Mouse (Mus musculus) cortical plate, adult 2 months (tissue): ENCODE measurements around the gene Dpagt1. TPM values are rescaled to one million over a fixed set of nuclear protein-coding genes. Genes with fewer than 3 reads are reported as not detected.
"Not testable (repeated sequence)": the region's sequence is repeated elsewhere in the genome, so short reads cannot be mapped to it uniquely, and the experiment has no call there.

Experiments
- H3K27ac ChIP-seq: fragments of 200-500 bp; 2 replicates; pipeline ENCODE4 v1.5.1; 2012; ENCODE audit warnings: low read length, control low read depth, inconsistent platforms; ENCODE audit not compliant: insufficient read depth
- H3K4me1 ChIP-seq: fragments of 200-500 bp; 2 replicates; pipeline ENCODE4 v1.6.1; 2011; ENCODE audit warnings: low read length; ENCODE audit not compliant: control insufficient read depth, insufficient read depth
- H3K4me3 ChIP-seq: fragments of 200-500 bp; 2 replicates; pipeline ENCODE4 v1.5.1; 2011; ENCODE audit warnings: mild to moderate bottlenecking, low read length, control low read depth; ENCODE audit not compliant: insufficient read depth
- CTCF ChIP-seq: fragments of 200-500 bp; IDR thresholded peaks from 2 replicates; pipeline ENCODE4 v1.5.1; 2011; ENCODE audit warnings: mild to moderate bottlenecking, control low read depth, low read length; ENCODE audit not compliant: insufficient read depth; ENCODE audit errors: extremely low read depth
- POLR2A ChIP-seq: fragments of 200-500 bp; IDR thresholded peaks from 2 replicates; pipeline ENCODE4 v1.6.1; 2011; ENCODE audit warnings: mild to moderate bottlenecking, low read length, control low read depth; ENCODE audit not compliant: insufficient read depth; ENCODE audit errors: extremely low read depth
- polyA plus RNA-seq: library from polyadenylated mRNA; depleted of rRNA; stranded (reverse); fragments of >200 nt; gene quantifications from 2 replicates; pipeline ENCODE4 v1.2.3, GENCODE M21; 2012

Gene Dpagt1
- polyA plus RNA-seq, 1 experiment = 19.3 TPM

DNA sequence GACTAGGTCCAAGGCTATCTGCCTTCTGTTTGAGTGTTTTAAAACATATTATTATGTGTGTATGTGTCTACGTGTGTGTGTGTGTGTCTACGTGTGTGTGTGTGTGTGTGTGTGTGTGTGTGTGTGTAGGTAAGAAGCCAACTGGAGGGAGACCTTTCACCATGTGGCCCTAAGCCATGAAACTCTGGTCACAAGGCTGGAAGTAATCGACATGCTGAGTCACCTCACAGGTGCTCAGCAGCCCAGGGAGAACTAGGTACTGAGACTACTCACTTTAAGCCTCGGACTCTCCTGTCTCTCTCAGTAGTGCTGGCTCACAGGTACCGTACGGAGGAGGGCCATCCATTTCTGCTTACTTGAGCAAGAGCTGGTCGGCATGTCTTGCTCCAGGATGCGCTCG is 21.3 kb downstream of the Dpagt1 start:
- Histone ChIP-seq H3K4me1 (no peaks in the 10 kb centered on the region; the same call in 1 of the 2 replicates), H3K27ac (no peak overlapping the region), H3K4me3 (no peak overlapping the region)
- TF ChIP-seq POLR2A (no peak), CTCF (no peak)

DNA sequence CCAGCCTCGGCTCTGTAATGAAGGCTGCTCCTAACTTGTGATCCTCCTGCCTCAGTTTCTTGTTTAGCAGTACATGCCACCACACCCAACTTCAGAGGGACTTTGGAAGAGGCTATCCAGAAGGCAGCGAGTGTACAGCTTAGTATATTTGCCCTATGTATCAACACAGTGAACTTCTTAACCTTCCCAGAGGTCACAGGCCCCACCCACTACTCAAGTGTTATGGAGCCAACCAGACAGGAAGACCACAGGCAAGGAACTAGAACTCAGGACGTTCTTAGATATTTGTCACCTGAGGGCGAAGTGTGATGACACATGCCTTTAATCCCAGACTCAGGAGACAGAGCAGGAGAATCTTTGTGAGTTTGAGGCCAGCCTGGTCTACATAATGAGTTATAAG is 21.8 kb downstream of the Dpagt1 start:
- H3K4me1 ChIP-seq = no peaks in the 10 kb centered on the region; the same call in 1 of the 2 replicates
- H3K4me3 ChIP-seq = no peak overlapping the region
- no peak for TF ChIP-seq POLR2A
- no peak for TF ChIP-seq CTCF
- H3K27ac ChIP-seq = no peak overlapping the region

DNA sequence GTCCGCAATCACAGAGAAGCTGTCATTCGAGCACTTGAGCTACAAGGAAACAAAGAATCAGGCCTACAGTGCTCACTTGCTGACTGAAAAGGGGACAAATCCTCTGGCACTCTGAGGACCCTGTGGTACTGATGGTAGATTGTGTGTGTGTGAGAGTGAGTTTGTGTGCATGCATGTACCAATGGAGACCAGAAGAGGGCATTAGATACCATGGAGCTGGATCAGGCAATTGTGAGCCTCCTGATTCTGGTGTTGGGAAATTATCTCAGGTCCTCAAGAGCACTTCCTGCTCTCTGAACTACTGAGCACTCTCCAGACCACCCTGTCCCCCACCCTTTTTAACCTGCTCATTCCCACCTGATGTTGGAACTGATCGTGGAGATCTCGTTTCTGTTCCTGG is 22.7 kb downstream of the Dpagt1 start:
- H3K27ac ChIP-seq = no peak overlapping the region
- TF ChIP-seq CTCF = no peak
- H3K4me1 ChIP-seq = no peaks in the 10 kb centered on the region; the same call in 1 of the 2 replicates
- no peak overlapping the region for H3K4me3 ChIP-seq

DNA sequence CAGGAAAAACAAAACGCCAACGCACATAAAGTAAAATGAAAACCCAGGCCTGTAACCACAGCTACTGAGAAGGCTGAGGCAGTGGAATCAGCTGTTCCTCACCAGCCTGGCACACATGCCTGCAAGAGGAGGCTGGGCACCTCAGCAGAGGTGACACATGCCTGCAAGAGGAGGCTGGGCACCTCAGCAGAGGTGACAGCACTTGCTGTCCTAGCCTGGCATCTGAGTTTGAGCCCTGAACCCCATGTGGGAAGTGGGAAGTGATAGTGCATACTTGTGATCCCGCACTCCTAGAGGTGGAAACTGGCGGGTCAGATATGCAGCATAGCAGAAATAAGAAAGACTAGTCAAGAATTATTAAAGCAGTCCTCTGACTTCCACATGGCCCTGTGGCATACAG is 25.6 kb downstream of the Dpagt1 start:
- Histone ChIP-seq H3K4me1 (no peaks in the 10 kb centered on the region; the same call in 1 of the 2 replicates), H3K27ac (no peak overlapping the region), H3K4me3 (no peak overlapping the region)
- no peak for TF ChIP-seq POLR2A
- no peak for TF ChIP-seq CTCF

DNA sequence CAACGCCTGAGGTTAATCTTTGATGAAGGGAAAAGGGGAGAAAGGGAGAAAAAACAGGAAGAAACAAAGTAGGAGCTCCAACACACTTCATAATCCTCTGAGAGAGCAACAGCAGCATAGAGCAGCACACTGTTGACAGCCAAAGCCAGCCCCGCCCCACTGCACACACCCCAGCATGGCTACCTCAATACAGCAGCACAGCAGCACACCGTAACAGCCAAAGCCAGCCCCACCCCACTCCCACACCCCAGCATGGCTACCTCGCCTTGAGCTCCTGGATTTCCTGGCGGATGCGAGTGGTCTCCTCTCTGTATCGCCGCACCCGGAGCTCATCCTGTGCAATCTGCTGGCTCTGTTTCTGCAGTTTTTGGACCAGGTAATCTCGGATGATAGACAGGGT is 26.5 kb downstream of the Dpagt1 start:
- Histone ChIP-seq H3K4me1 (no peaks in the 10 kb centered on the region; the same call in 1 of the 2 replicates), H3K27ac (no peak overlapping the region), H3K4me3 (no peak overlapping the region)
- TF ChIP-seq CTCF = no peak
- no peak for TF ChIP-seq POLR2A

DNA sequence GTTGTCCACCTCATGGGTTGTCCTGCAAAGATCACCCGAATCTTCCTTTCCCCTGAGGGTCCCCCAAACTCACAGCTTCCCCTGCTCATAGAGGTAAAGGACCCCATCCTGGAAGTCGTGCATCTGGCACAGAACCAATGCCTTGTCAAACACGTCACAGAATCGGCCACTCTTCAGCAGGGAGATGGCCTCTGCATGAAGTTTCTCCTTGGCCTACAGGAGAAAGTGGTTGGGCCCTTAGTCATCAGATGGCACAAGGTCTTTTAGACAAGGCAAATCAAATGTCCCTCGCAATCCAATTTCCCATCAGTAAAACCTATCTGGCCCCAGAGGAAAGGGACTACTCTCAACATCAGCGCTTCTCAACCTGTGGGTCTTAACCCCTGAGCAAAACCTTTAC is 27.3 kb downstream of the Dpagt1 start:
- no peak overlapping the region for H3K27ac ChIP-seq
- H3K4me1 ChIP-seq = no peaks in the 10 kb centered on the region; the same call in 1 of the 2 replicates
- no peak for TF ChIP-seq POLR2A
- no peak for TF ChIP-seq CTCF
- H3K4me3 ChIP-seq = no peak overlapping the region

DNA sequence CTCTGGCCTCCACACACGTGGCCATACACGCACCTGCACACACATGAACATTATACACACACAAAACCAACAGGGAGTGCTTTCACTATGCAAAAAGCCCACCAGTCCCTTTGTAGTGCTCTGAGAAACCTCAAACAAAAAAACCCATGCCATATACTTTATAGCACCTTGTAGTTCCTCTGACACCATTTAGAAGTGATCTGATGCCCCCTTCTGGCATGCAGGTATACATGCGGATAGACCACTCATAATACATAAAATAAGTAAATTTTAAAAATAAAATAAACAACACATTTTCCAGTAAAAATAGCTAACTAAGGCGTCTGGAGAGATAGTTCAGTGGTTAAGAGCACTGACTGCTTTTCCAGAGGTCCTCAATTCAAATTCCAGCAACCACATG is 31.4 kb downstream of the Dpagt1 start:
- Histone ChIP-seq H3K27ac (no peak overlapping the region), H3K4me1 (peaks cover 2% of the 10 kb centered on the region; the same call in 1 of the 2 replicates), H3K4me3 (no peak overlapping the region)
- TF ChIP-seq CTCF = no peak
- no peak for TF ChIP-seq POLR2A

DNA sequence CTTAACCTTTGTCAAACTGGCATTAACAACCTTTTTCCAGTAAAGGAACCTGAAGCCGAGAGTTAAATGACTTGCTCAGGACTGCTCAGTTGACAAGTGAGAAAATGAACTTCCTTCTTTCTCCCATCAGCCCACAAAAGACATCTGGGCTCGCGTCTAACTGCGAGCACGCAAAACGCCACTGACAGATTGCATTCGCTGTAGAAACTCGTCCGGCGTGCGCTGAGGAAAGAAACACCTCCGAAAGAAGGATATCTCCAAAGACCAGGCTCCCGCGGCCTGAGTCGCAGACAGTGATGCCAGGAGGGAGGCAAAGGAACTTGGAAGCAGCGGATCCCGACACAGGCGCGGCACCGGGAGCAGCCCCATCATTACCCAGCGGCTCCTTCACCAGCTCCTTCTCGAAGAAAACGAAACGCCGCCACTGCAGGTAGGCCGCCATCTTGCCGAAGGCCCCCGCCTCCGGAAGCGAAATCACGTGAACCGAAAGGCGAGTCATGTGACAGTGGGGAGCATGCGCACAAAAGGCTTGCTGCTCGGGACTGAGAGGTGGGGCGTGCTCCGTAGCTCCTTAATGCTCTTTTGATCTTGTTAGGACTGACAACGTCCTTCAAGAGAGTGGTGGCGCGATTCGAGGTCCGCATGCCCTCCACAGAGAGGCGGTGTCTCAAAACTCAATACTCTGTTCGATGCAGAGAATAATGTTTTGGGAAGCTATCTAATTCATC is 35.5 kb downstream of the Dpagt1 start, which contains the start of gene Vps11:
Gene Vps11, minus strand, starts transcription at position 481 of the 728 bp plus-strand sequence.
- peak within 1 kb of the TSS; percentile 80 for H3K4me3 ChIP-seq
- TF ChIP-seq CTCF (no peak), POLR2A (peak; percentile 97)
- 0 out of 2 replicates have a peak within 1 kb of the TSS, but pooled peaks have one; percentile 32 for H3K27ac ChIP-seq
- H3K4me1 ChIP-seq = peaks cover 2% of the 10 kb centered on the region; the same call in 1 of the 2 replicates

DNA sequence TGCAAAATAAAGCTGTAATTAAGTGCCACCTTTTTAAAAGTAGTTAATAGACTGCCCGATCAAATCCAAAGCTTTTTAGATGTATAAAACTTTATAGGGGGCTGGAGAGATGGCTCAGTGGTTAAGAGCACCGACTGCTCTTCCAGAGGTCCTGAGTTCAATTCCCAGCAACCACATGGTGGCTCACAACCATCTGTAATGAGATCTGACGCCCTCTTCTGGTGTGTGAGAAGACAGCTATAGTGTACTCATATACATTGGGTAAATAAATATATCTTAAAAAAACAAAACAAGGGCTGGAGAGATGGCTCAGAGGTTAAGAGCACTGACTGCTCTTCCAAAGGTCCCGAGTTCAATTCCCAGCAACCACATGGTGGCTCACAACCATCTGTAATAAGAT is 36.1 kb downstream of the Dpagt1 start:
- peak overlapping the region; percentile 80 for H3K4me3 ChIP-seq
- not testable (repeated sequence) for H3K27ac ChIP-seq, H3K4me1 ChIP-seq

DNA sequence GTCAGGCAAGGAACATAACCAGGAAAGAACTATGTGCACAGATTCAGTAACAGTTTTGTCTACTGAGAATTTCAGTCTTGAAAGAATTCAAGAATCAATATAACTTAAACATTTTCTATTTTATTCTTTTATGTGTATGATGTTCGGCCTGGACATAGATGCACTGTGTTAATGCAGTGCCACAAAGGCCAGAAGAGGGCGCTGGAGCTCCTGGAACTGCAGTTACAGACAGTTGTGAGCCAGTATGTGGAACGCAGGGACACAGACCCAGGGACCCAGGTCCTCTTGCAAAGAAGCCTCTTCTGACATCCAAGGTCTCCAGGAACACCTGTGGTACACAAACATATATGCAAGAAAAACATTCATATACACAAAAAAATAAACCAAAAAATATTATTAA is 38.7 kb downstream of the Dpagt1 start:
- Histone ChIP-seq H3K4me1 (peaks cover 2% of the 10 kb centered on the region; the same call in 1 of the 2 replicates), H3K4me3 (no peak overlapping the region), H3K27ac (no peak overlapping the region)
- TF ChIP-seq POLR2A (no peak), CTCF (0 out of 2 replicates have a peak, but pooled peaks have one; percentile 16)
